Comparison of ENCODE assay signal across 7 mouse cellular contexts in the genomic region with DNA sequence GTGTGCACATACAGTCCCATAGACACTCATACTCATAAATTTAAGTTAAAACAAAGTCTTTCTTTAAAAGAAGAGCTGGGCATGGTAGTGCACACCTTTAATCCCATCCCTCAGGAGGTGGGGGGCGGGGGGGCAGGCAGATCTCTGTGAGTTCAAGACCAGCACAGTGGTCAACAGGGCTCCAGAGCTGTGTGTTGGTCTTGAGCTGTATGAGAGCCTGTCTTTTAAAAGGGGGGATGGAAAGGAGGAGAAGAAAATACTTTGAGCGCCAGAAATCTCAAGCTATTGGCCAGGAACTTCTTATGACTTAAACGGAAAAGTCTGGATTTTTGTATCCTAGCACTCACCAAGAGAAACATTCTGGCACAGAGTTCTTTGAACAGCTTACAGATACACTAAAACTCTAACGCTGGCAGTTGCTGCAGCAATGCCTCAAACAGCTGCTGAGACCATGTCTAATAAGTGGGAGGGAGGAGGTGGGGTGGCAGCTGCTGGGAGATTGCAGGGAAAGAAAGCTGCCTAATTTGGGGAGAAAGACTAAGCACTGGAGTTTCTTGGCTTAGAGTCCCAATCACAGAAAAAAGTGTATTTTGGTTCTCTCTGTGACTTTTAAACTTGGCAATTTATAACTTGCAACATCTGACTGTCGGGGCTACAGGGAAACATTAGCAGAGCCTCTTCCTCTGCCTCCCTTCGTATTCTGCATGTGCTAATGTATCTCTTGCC.
DNase-seq lines count a peak whose midpoint lies in the region; ATAC-seq lines count a peak whose summit lies in the region.

No protein-coding gene starts in this region.

- no peaks in the 10 kb centered on the region for H3K4me1 ChIP-seq in neural tube, embryonic 11.5 days (ENCODE audit: control insufficient read depth, insufficient read depth, low read length)
- peaks cover 12% of the 10 kb centered on the region; the same call in 1 of the 2 replicates for H3K4me1 ChIP-seq in neural tube, embryonic 15.5 days

- no peak overlapping the region for H3K4me2 ChIP-seq in neural tube, embryonic 11.5 days (ENCODE audit: low read depth)
- no peak overlapping the region for H3K4me2 ChIP-seq in neural tube, embryonic 15.5 days

- no peaks in the 10 kb centered on the region for H3K9me3 ChIP-seq in neural tube, embryonic 11.5 days (ENCODE audit: control insufficient read depth, low read length)
- H3K9me3 ChIP-seq in neural tube, embryonic 15.5 days (replicated peaks), result no peaks in the 10 kb centered on the region

- 57% methylated on average over 6 of the region's 6 CpGs for WGBS in neural tube, embryonic 11.5 days
- WGBS in neural tube, embryonic 15.5 days, result 45% methylated on average over 6 of the region's 6 CpGs

- ATAC-seq in neural tube, embryonic 11.5 days (ENCODE audit: insufficient read depth, low FRiP score, low TSS enrichment), result no peak
- ATAC-seq in neural tube, embryonic 15.5 days (ENCODE audit: low FRiP score), result no peak

- DNase-seq in neural tube, embryonic 11.5 days (ENCODE audit: low spot score), result peak; percentile 48
- DNase-seq in frontal cortex, postnatal 25 days (ENCODE audit: low spot score in 2 of 2), result peak; percentile 38 to 44
- DNase-seq in left cerebral cortex, adult 11 months (ENCODE audit: low spot score), result peak; percentile 68
- peak; percentile 72 to 88 for DNase-seq in right cerebral cortex, postnatal 10 days (ENCODE audit: low spot score in 2 of 2)
- no peak for DNase-seq in adrenal gland, adult 8-10 months
- no peak for DNase-seq in urinary bladder, adult 18-20 months (ENCODE audit: low spot score in 2 of 2)

- no peak overlapping the region for H3K4me3 ChIP-seq in neural tube, embryonic 11.5 days (ENCODE audit: low read depth, low read length)
- no peak overlapping the region for H3K4me3 ChIP-seq in neural tube, embryonic 15.5 days (replicated peaks)

- H3K27me3 ChIP-seq in neural tube, embryonic 11.5 days (ENCODE audit: control insufficient read depth, insufficient read depth, low read length), result no peaks in the 10 kb centered on the region
- H3K27me3 ChIP-seq in neural tube, embryonic 15.5 days (replicated peaks), result no peaks in the 10 kb centered on the region

- no peak overlapping the region for H3K27ac ChIP-seq in neural tube, embryonic 11.5 days (ENCODE audit: low read depth, low read length)
- no peak overlapping the region for H3K27ac ChIP-seq in neural tube, embryonic 15.5 days (replicated peaks)

- no peak overlapping the region for H3K9ac ChIP-seq in neural tube, embryonic 11.5 days (ENCODE audit: low read length)
- no peak overlapping the region for H3K9ac ChIP-seq in neural tube, embryonic 15.5 days (replicated peaks)

- no peaks in the 10 kb centered on the region for H3K36me3 ChIP-seq in neural tube, embryonic 11.5 days (ENCODE audit: control insufficient read depth, insufficient read depth, low read length)
- no peaks in the 10 kb centered on the region for H3K36me3 ChIP-seq in neural tube, embryonic 15.5 days

Comparison
In these comparisons a context has a peak if more than half of its experiments do, and no peak if none do; other contexts are left out.
1. DNase-seq: peak in neural tube, embryonic 11.5 days (single experiment), frontal cortex, postnatal 25 days (2 of 2), left cerebral cortex, adult 11 months (single experiment) and right cerebral cortex, postnatal 10 days (2 of 2); none in adrenal gland, adult 8-10 months (single experiment) and urinary bladder, adult 18-20 months (0 of 2).